Mouse (Mus musculus): ENCODE data around the gene Arhgap28. TPM values are rescaled to one million over a fixed set of nuclear protein-coding genes. Genes with fewer than 3 reads are reported as not detected.

The Arhgap28 gene
- total and polyA plus RNA-seq, 2 experiments from 2014 or later: 4.0 to 7.6 TPM

- 79% methylated on average over 1 of the region's 1 CpGs for WGBS
- H3K27ac ChIP-seq: no peak overlapping the region
- no peak for ATAC-seq
Measured at GRCm38 (mm10) chr17:67957603-67958002, 46.3 kb downstream of the Arhgap28 start.

GRCm38 (mm10) chr17:67955876-67956690 is 47.8 kb downstream of the Arhgap28 start:
- Histone ChIP-seq H3K4me1 (ENCODE audit: insufficient read depth, low read length) (0 out of 2 replicates have a peak, but pooled peaks cover 2% of the 10 kb centered on the region), H3K27me3 (ENCODE audit: insufficient read depth, low read length) (no peaks in the 10 kb centered on the region), H3K4me2 (ENCODE audit: low read depth, low read length) (no peak overlapping the region), H3K4me3 (ENCODE audit: low read length) (no peak overlapping the region), H3K9me3 (ENCODE audit: low read length) (no peaks in the 10 kb centered on the region), H3K36me3 (ENCODE audit: insufficient read depth, low read length) (no peaks in the 10 kb centered on the region), H3K27ac (no peak overlapping the region), H3K9ac (replicated peaks; ENCODE audit: low read length) (no peak overlapping the region)
- ATAC-seq: no peak
- WGBS: 45% methylated on average over 10 of the region's 10 CpGs
- no peak for TF ChIP-seq CTCF (IDR thresholded peaks at IDR 0.05; ENCODE audit: low read depth)
- no peak for DNase-seq (ENCODE audit: low spot score)

More at GRCm38 (mm10) chr17:67957603-67958002, 46.3 kb downstream of the Arhgap28 start:
- H3K36me3 ChIP-seq (ENCODE audit: insufficient read depth, low read length): no peaks in the 10 kb centered on the region
- no peak overlapping the region for H3K4me2 ChIP-seq (ENCODE audit: low read depth, low read length)
- no peak overlapping the region for H3K9ac ChIP-seq (replicated peaks; ENCODE audit: low read length)
- no peak overlapping the region for H3K4me3 ChIP-seq (ENCODE audit: low read length)
- no peaks in the 10 kb centered on the region for H3K27me3 ChIP-seq (ENCODE audit: insufficient read depth, low read length)
- 0 out of 2 replicates have a peak, but pooled peaks cover 2% of the 10 kb centered on the region for H3K4me1 ChIP-seq (ENCODE audit: insufficient read depth, low read length)
- DNase-seq (ENCODE audit: low spot score): no peak
- no peak for TF ChIP-seq CTCF (IDR thresholded peaks at IDR 0.05; ENCODE audit: low read depth)
- H3K9me3 ChIP-seq (ENCODE audit: low read length): no peaks in the 10 kb centered on the region

GRCm38 (mm10) chr17:67954961-67955360 is 49.0 kb downstream of the Arhgap28 start:
- ATAC-seq: no peak
- DNase-seq (ENCODE audit: low spot score): no peak
- no peak overlapping the region for H3K27ac ChIP-seq
- no peaks in the 10 kb centered on the region for H3K9me3 ChIP-seq (ENCODE audit: low read length)
- no peaks in the 10 kb centered on the region for H3K27me3 ChIP-seq (ENCODE audit: insufficient read depth, low read length)
- no peak for TF ChIP-seq CTCF (IDR thresholded peaks at IDR 0.05; ENCODE audit: low read depth)
- H3K4me1 ChIP-seq (ENCODE audit: insufficient read depth, low read length): 0 out of 2 replicates have a peak, but pooled peaks cover 2% of the 10 kb centered on the region
- no peak overlapping the region for H3K4me3 ChIP-seq (ENCODE audit: low read length)
- H3K9ac ChIP-seq (replicated peaks; ENCODE audit: low read length): no peak overlapping the region
- no peak overlapping the region for H3K4me2 ChIP-seq (ENCODE audit: low read depth, low read length)
- 77% methylated on average over 5 of the region's 5 CpGs for WGBS
- no peaks in the 10 kb centered on the region for H3K36me3 ChIP-seq (ENCODE audit: insufficient read depth, low read length)

- H3K27ac ChIP-seq: no peak overlapping the region
- no peak overlapping the region; the same call in 1 of the 2 replicates for H3K4me2 ChIP-seq (ENCODE audit: low read depth, low read length)
- H3K4me1 ChIP-seq (ENCODE audit: insufficient read depth, low read length): 0 out of 2 replicates have a peak, but pooled peaks cover 2% of the 10 kb centered on the region
- H3K27me3 ChIP-seq (ENCODE audit: insufficient read depth, low read length): no peaks in the 10 kb centered on the region
- H3K9me3 ChIP-seq (ENCODE audit: low read length): no peaks in the 10 kb centered on the region
- H3K36me3 ChIP-seq (ENCODE audit: insufficient read depth, low read length): no peaks in the 10 kb centered on the region
- DNase-seq (ENCODE audit: low spot score) (no peak), ATAC-seq (no peak)
- TF ChIP-seq CTCF (IDR thresholded peaks at IDR 0.05; ENCODE audit: low read depth): no peak
- no peak overlapping the region for H3K4me3 ChIP-seq (ENCODE audit: low read length)
- WGBS: 65% methylated on average over 11 of the region's 11 CpGs
- no peak overlapping the region for H3K9ac ChIP-seq (replicated peaks; ENCODE audit: low read length)
Measured at GRCm38 (mm10) chr17:67950523-67951213, 53.3 kb downstream of the Arhgap28 start.

GRCm38 (mm10) chr17:67948601-67949000 is 55.3 kb downstream of the Arhgap28 start:
- no peak overlapping the region for H3K4me2 ChIP-seq (ENCODE audit: low read depth, low read length)
- no peak overlapping the region for H3K9ac ChIP-seq (replicated peaks; ENCODE audit: low read length)
- no peaks in the 10 kb centered on the region for H3K9me3 ChIP-seq (ENCODE audit: low read length)
- H3K4me1 ChIP-seq (ENCODE audit: insufficient read depth, low read length): no peaks in the 10 kb centered on the region
- H3K27ac ChIP-seq: no peak overlapping the region
- H3K36me3 ChIP-seq (ENCODE audit: insufficient read depth, low read length): no peaks in the 10 kb centered on the region
- H3K27me3 ChIP-seq (ENCODE audit: insufficient read depth, low read length): no peaks in the 10 kb centered on the region
- no peak for TF ChIP-seq CTCF (IDR thresholded peaks at IDR 0.05; ENCODE audit: low read depth)
- ATAC-seq (no peak), DNase-seq (ENCODE audit: low spot score) (no peak)
- WGBS: 87% methylated on average over 5 of the region's 5 CpGs
- no peak overlapping the region for H3K4me3 ChIP-seq (ENCODE audit: low read length)

- H3K27me3 ChIP-seq (ENCODE audit: insufficient read depth, low read length): no peaks in the 10 kb centered on the region
- H3K9ac ChIP-seq (replicated peaks; ENCODE audit: low read length): no peak overlapping the region
- TF ChIP-seq CTCF (IDR thresholded peaks at IDR 0.05; ENCODE audit: low read depth): no peak
- no peaks in the 10 kb centered on the region for H3K4me1 ChIP-seq (ENCODE audit: insufficient read depth, low read length)
- no peaks in the 10 kb centered on the region for H3K9me3 ChIP-seq (ENCODE audit: low read length)
- DNase-seq (ENCODE audit: low spot score) (no peak), ATAC-seq (no peak)
- WGBS: 71% methylated on average over 7 of the region's 7 CpGs
- no peak overlapping the region for H3K4me3 ChIP-seq (ENCODE audit: low read length)
- no peak overlapping the region for H3K27ac ChIP-seq
- no peak overlapping the region for H3K4me2 ChIP-seq (ENCODE audit: low read depth, low read length)
- H3K36me3 ChIP-seq (ENCODE audit: insufficient read depth, low read length): no peaks in the 10 kb centered on the region
Measured at GRCm38 (mm10) chr17:67945453-67945852, 58.5 kb downstream of the Arhgap28 start.
